Mouse (Mus musculus) liver, postnatal 0 days (tissue): ENCODE results near the gene Zkscan8. TPM values are rescaled to one million over a fixed set of nuclear protein-coding genes. Genes with fewer than 3 reads are reported as not detected.

Experiments used
- ATAC-seq: fragments of 200-750 bp; cut with Nextera tagmentation; 2 replicates; pipeline ENCODE4 v1.8.0; 2017; ENCODE audit warnings: mild to moderate bottlenecking, moderate library complexity
- DNase-seq: peaks from one replicate; pipeline ENCODE4 v3.0.0-alpha.2; 2016
- H3K27ac ChIP-seq: fragments of 300-500 bp; sonication (generic); 2 replicates; pipeline ENCODE4 v1.5.1; 2014; ENCODE audit warnings: antibody characterized with exemption, moderate library complexity, mild to moderate bottlenecking, low read depth
- H3K27me3 ChIP-seq: fragments of 300-500 bp; sonication (generic); 2 replicates; pipeline ENCODE4 v1.6.1; 2014; ENCODE audit warnings: low read length, control low read depth, mixed read lengths; ENCODE audit not compliant: insufficient read depth
- H3K36me3 ChIP-seq: fragments of 300-500 bp; sonication (generic); replicated peaks from 2 replicates; pipeline ENCODE4 v1.6.1; 2014; ENCODE audit warnings: mild to moderate bottlenecking, control low read depth, low read length, moderate library complexity, mixed read lengths; ENCODE audit not compliant: insufficient read depth
- H3K4me1 ChIP-seq: fragments of 300-500 bp; sonication (generic); 2 replicates; pipeline ENCODE4 v1.6.1; 2014; ENCODE audit warnings: antibody characterized with exemption, mild to moderate bottlenecking, control low read depth; ENCODE audit not compliant: insufficient read depth
- H3K4me2 ChIP-seq: fragments of 300-500 bp; sonication (generic); 2 replicates; pipeline ENCODE4 v1.6.1; 2014; ENCODE audit warnings: low read depth, mild to moderate bottlenecking, low read length, moderate library complexity, mixed read lengths
- H3K4me3 ChIP-seq: fragments of 300-500 bp; sonication (generic); 2 replicates; pipeline ENCODE4 v1.5.1; 2014; ENCODE audit warnings: low read depth, low read length
- H3K9ac ChIP-seq: fragments of 300-500 bp; sonication (generic); replicated peaks from 2 replicates; pipeline ENCODE4 v1.6.1; 2014; ENCODE audit warnings: mild to moderate bottlenecking, moderate library complexity
- H3K9me3 ChIP-seq: fragments of 300-500 bp; sonication (generic); 2 replicates; pipeline ENCODE4 v1.6.1; 2016; ENCODE audit warnings: mild to moderate bottlenecking, control low read depth, low read length, mixed read lengths
- CTCF ChIP-seq: sonication (generic); IDR thresholded peaks from 2 replicates; pipeline ENCODE4 v1.5.1; 2016; ENCODE audit warnings: antibody characterized with exemption, low read depth
- EP300 ChIP-seq: IDR thresholded peaks from 2 replicates; pipeline ENCODE4 v1.6.1; 2016; ENCODE audit warnings: antibody characterized with exemption, low read depth, mild to moderate bottlenecking
- WGBS: fragments of 180-500 bp; shearing (Covaris S2); extraction: QIAGEN DNeasy Blood & Tissue Kit; methylation state at CpG from one replicate; pipeline ENCODE4 v1.1.7; 2014; ENCODE audit not compliant: insufficient replicate concordance; 5-methylcytosine and 5-hydroxymethylcytosine counted together
- polyA plus RNA-seq: library from polyadenylated mRNA; unstranded; fragments of >200 nt; fragmentation: Nextera tagmentation; extraction: Ambion mirVana; gene quantifications from 2 replicates; pipeline ENCODE4 v1.2.1, GENCODE M21; 2015

Gene Zkscan8
- polyA plus RNA-seq, 1 experiment from 2014 or later = 1.6 TPM

- H3K4me2 ChIP-seq = no peak overlapping the region
- no peak overlapping the region for H3K9ac ChIP-seq
- H3K4me1 ChIP-seq = peaks cover 8% of the 10 kb centered on the region
- H3K27me3 ChIP-seq = no peaks in the 10 kb centered on the region
- no peak overlapping the region for H3K4me3 ChIP-seq
- 30% methylated on average over 4 of the region's 4 CpGs for WGBS
- H3K36me3 ChIP-seq = no peaks in the 10 kb centered on the region
- DNase-seq (no peak), ATAC-seq (no peak)
- no peak for TF ChIP-seq EP300
- H3K27ac ChIP-seq = no peak overlapping the region
- no peaks in the 10 kb centered on the region for H3K9me3 ChIP-seq
These were observed 58.5 kb downstream of the Zkscan8 start for GRCm38 (mm10) chr13:21472427-21472826.

- H3K9me3 ChIP-seq = no peaks in the 10 kb centered on the region
- no peak overlapping the region for H3K9ac ChIP-seq
- H3K27me3 ChIP-seq = no peaks in the 10 kb centered on the region
- no peak overlapping the region for H3K27ac ChIP-seq
- no peak for ATAC-seq
- H3K4me2 ChIP-seq = peak overlapping the region; percentile 97
- H3K4me3 ChIP-seq = no peak overlapping the region; the same call in 1 of the 2 replicates
- H3K36me3 ChIP-seq = no peaks in the 10 kb centered on the region
- H3K4me1 ChIP-seq = peaks cover 8% of the 10 kb centered on the region
- 23% methylated on average over 9 of the region's 9 CpGs for WGBS
- no peak for DNase-seq
- no peak for TF ChIP-seq EP300
These were observed 61.8 kb downstream of the Zkscan8 start for GRCm38 (mm10) chr13:21469097-21469496.

- H3K27ac ChIP-seq = peak within 1 kb of the TSS; percentile 57; the same call in 1 of the 2 replicates
- no peak for TF ChIP-seq EP300
- TF ChIP-seq CTCF = 0 out of 2 replicates have a peak, but pooled peaks have one; percentile 6
- no peaks in the 10 kb centered on the region for H3K36me3 ChIP-seq
- ATAC-seq (peak; percentile 100), DNase-seq (peak; percentile 92)
- H3K27me3 ChIP-seq = no peaks in the 10 kb centered on the region
- H3K9ac ChIP-seq = peak within 1 kb of the TSS; percentile 88
- WGBS = 1% methylated on average over 49 of the region's 54 CpGs
- no peaks in the 10 kb centered on the region for H3K9me3 ChIP-seq
- H3K4me1 ChIP-seq = peaks cover 8% of the 10 kb centered on the region
- H3K4me3 ChIP-seq = peak within 1 kb of the TSS; percentile 81
- H3K4me2 ChIP-seq = peak within 1 kb of the TSS; percentile 97
These were observed 62.6 kb downstream of the Zkscan8 start, which contains the start of gene Nkapl for GRCm38 (mm10) chr13:21468061-21469019. Gene Nkapl, minus strand, starts transcription at chr13:21468509.

- DNase-seq = no peak
- Histone ChIP-seq H3K27ac (no peak overlapping the region), H3K9me3 (no peaks in the 10 kb centered on the region), H3K9ac (no peak overlapping the region), H3K4me3 (no peak overlapping the region), H3K4me1 (peaks cover 8% of the 10 kb centered on the region), H3K4me2 (no peak overlapping the region), H3K27me3 (no peaks in the 10 kb centered on the region), H3K36me3 (no peaks in the 10 kb centered on the region)
- no peak for ATAC-seq
- TF ChIP-seq EP300 (no peak), CTCF (no peak)
- WGBS = 78% methylated on average over 10 of the region's 10 CpGs
These were observed 63.6 kb downstream of the Zkscan8 start for GRCm38 (mm10) chr13:21467336-21467735.

Other genes starting within 250 kb of the Zkscan8 start
- gene Gpx5, start 238.4 kb downstream of the Zkscan8 start, polyA plus RNA-seq = not detected in 2 replicates
- gene Gpx6, start 219.0 kb downstream of the Zkscan8 start, polyA plus RNA-seq = 0.08 and 0.18 TPM in 2 replicates
- not detected in 2 replicates for gene Olfr1367, start 184.2 kb downstream of the Zkscan8 start, polyA plus RNA-seq
- 2.4 and 2.7 TPM in 2 replicates for gene Zscan12, start 168.3 kb downstream of the Zkscan8 start, polyA plus RNA-seq
- 22.2 and 24.6 TPM in 2 replicates for gene Zkscan3, start 128.4 kb downstream of the Zkscan8 start, polyA plus RNA-seq
- gene Pgbd1, start 90.1 kb downstream of the Zkscan8 start, polyA plus RNA-seq = 0.31 and 0.39 TPM in 2 replicates
- gene Zscan26, start 77.4 kb downstream of the Zkscan8 start, polyA plus RNA-seq = 13.3 and 15.2 TPM in 2 replicates
- 2.0 TPM in 2 replicates for gene Nkapl, start 62.6 kb downstream of the Zkscan8 start, polyA plus RNA-seq
- gene Zkscan4, start 52.2 kb downstream of the Zkscan8 start, polyA plus RNA-seq = 0.77 and 0.78 TPM in 2 replicates
- not detected in 2 replicates for gene Gm10065, start 51.7 kb downstream of the Zkscan8 start, polyA plus RNA-seq
- 0.52 and 0.70 TPM in 2 replicates for gene AK157302, start 35.9 kb downstream of the Zkscan8 start, polyA plus RNA-seq
- 6.4 and 8.9 TPM in 2 replicates for gene Gm11273, start 29.7 kb downstream of the Zkscan8 start, polyA plus RNA-seq
- not detected in 2 replicates for gene Olfr1366, start 11.7 kb upstream of the Zkscan8 start, polyA plus RNA-seq
- gene Olfr1535, start 28.8 kb upstream of the Zkscan8 start, polyA plus RNA-seq = 0.02 TPM in 1 of 2 replicates, not detected in the other
- not detected in 2 replicates for gene Olfr1364, start 50.6 kb upstream of the Zkscan8 start, polyA plus RNA-seq
- gene Olfr1362, start 82.9 kb upstream of the Zkscan8 start, polyA plus RNA-seq = not detected in 2 replicates
- not detected in 2 replicates for gene Olfr11, start 111.4 kb upstream of the Zkscan8 start, polyA plus RNA-seq
- gene Olfr1361, start 132.3 kb upstream of the Zkscan8 start, polyA plus RNA-seq = not detected in 2 replicates
- gene Olfr1360, start 146.3 kb upstream of the Zkscan8 start, polyA plus RNA-seq = not detected in 2 replicates
- not detected in 2 replicates for gene Olfr1359, start 167.0 kb upstream of the Zkscan8 start, polyA plus RNA-seq
- 0.51 and 1.9 TPM in 2 replicates for gene Hist1h2bl, start 185.0 kb upstream of the Zkscan8 start, polyA plus RNA-seq
- gene Hist1h2ai, start 185.3 kb upstream of the Zkscan8 start, polyA plus RNA-seq = 16.4 and 20.2 TPM in 2 replicates
- 7.1 and 8.7 TPM in 2 replicates for gene Hist1h3h, start 186.5 kb upstream of the Zkscan8 start, polyA plus RNA-seq
- 1.6 and 2.3 TPM in 2 replicates for gene Hist1h2bm, start 190.9 kb upstream of the Zkscan8 start, polyA plus RNA-seq
- 0.19 and 0.32 TPM in 2 replicates for gene Hist1h4j, start 203.9 kb upstream of the Zkscan8 start, polyA plus RNA-seq
- 2.4 and 3.6 TPM in 2 replicates for gene Hist1h4k, start 219.4 kb upstream of the Zkscan8 start, polyA plus RNA-seq
- 44.2 and 62.3 TPM in 2 replicates for gene Hist1h2ak, start 222.7 kb upstream of the Zkscan8 start, polyA plus RNA-seq
- 7.2 and 7.3 TPM in 2 replicates for gene Hist1h2bn, start 223.0 kb upstream of the Zkscan8 start, polyA plus RNA-seq
- gene Hist1h1b, start 249.5 kb upstream of the Zkscan8 start, polyA plus RNA-seq = 20.0 and 27.9 TPM in 2 replicates